Mouse (Mus musculus): Measurements from ENCODE around the gene Oxct1. TPM values are rescaled to one million over a fixed set of nuclear protein-coding genes. Genes with fewer than 3 reads are reported as not detected.

Gene Oxct1
- polyA plus RNA-seq, 1 experiment from 2014 or later, result 323 TPM

DNA sequence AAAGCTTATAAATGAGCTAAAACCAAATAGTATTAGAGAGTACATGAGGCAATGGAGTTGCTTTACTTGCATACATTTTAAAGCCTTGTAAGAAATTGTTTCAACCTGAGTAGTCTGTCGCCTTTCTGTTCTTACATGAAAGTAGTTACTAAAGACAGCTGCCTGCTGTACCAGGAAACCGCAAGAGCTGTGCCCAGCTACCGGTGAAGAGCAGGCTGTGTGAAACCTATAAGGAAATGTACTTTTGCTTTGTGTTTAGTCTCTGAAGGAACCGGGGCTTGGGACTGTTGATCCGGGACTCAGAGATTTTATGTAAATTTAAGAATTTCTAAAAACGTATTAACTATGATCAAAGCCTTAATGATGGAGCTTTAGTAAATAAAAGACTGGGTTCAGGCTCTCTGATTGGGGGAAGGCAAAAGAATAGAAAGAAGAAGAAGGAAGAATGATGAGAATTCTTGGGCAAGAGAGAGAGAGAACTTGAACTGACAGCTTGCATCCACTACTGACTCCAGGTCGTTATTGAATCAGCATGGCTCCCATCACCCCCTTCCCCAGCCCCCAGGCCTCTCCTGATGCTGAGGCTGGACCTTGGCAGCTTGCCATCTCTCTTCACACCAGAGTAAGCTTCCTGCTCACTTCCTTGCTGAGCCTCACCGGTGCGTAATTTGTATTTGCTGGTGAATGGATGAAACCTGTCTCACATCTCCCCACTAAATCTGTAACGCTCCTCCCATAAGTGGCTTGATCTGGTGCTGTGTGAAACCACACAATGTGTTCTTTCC is 59.6 kb downstream of the Oxct1 start:
- H3K4me3 ChIP-seq (ENCODE audit: low read length), result no peak overlapping the region
- WGBS, result 78% methylated on average over 10 of the region's 10 CpGs
- ATAC-seq (replicated peaks; ENCODE audit: extremely low read depth, insufficient read depth, low FRiP score), result no peak; the same call in 1 of the 2 replicates
- H3K9ac ChIP-seq (ENCODE audit: low read length), result no peak overlapping the region
- no peaks in the 10 kb centered on the region for H3K4me1 ChIP-seq (ENCODE audit: control insufficient read depth, insufficient read depth, low read length)
- H3K27ac ChIP-seq (ENCODE audit: low read length), result no peak overlapping the region
- H3K27me3 ChIP-seq (ENCODE audit: control insufficient read depth, insufficient read depth, low read length), result no peaks in the 10 kb centered on the region
- H3K4me2 ChIP-seq (ENCODE audit: low read depth, low read length), result no peak overlapping the region
- no peaks in the 10 kb centered on the region for H3K9me3 ChIP-seq (replicated peaks; ENCODE audit: control insufficient read depth, low read length)
- peaks cover 6% of the 10 kb centered on the region; the same call in 1 of the 2 replicates for H3K36me3 ChIP-seq (ENCODE audit: control insufficient read depth, insufficient read depth)

DNA sequence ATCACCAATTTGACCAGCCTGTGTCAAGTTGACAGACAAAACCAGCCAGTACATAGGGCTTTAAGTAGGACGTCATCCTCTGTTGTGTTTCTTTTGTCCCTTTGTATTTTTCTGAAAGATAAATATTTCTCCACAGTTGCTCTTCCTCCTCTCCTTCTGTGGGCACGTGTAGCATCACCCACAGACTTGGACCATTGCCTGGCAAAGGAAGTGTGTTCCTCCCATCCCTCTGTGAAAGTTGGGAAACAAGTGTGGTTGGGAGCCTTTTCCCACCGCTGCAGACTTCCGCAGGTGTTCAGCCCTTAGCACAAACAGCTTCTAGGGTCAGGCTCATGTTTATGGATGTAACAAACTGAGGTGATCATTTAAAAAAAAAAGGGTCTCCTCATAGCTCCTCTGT is 61.3 kb downstream of the Oxct1 start:
- H3K9me3 ChIP-seq (replicated peaks; ENCODE audit: control insufficient read depth, low read length), result no peaks in the 10 kb centered on the region
- 79% methylated on average over 4 of the region's 4 CpGs for WGBS

DNA sequence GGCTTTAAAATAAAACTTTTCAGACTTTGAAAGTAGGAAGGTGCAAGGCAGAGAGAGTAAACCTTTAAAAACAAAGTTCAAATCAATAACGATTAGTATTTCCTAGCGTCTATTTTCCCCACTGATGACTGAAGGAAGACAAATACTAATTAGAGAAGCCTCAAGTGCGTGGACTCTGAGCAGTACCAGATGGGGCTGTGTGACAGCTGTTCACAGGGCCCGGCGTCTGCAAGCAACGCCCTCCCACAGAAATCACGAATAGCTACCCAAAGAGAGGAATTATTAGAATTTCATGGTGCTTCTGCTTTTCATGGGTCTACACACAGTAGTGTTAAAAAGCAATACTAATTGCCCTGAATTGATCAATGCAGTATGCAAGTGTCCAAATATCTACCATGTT is 61.7 kb downstream of the Oxct1 start:
- no peak overlapping the region for H3K4me3 ChIP-seq (ENCODE audit: low read length)
- no peak overlapping the region for H3K27ac ChIP-seq (ENCODE audit: low read length)
- H3K27me3 ChIP-seq (ENCODE audit: control insufficient read depth, insufficient read depth, low read length), result no peaks in the 10 kb centered on the region
- no peaks in the 10 kb centered on the region for H3K4me1 ChIP-seq (ENCODE audit: control insufficient read depth, insufficient read depth, low read length)
- H3K9me3 ChIP-seq (replicated peaks; ENCODE audit: control insufficient read depth, low read length), result no peaks in the 10 kb centered on the region
- ATAC-seq (replicated peaks; ENCODE audit: extremely low read depth, insufficient read depth, low FRiP score), result no peak
- 74% methylated on average over 7 of the region's 7 CpGs for WGBS
- no peak overlapping the region for H3K9ac ChIP-seq (ENCODE audit: low read length)
- peaks cover 6% of the 10 kb centered on the region; the same call in 1 of the 2 replicates for H3K36me3 ChIP-seq (ENCODE audit: control insufficient read depth, insufficient read depth)
- H3K4me2 ChIP-seq (ENCODE audit: low read depth, low read length), result no peak overlapping the region

More for the DNA sequence above, 61.3 kb downstream of the Oxct1 start:
- no peaks in the 10 kb centered on the region for H3K27me3 ChIP-seq (ENCODE audit: control insufficient read depth, insufficient read depth, low read length)
- no peak overlapping the region for H3K27ac ChIP-seq (ENCODE audit: low read length)
- H3K4me2 ChIP-seq (ENCODE audit: low read depth, low read length), result no peak overlapping the region
- H3K4me1 ChIP-seq (ENCODE audit: control insufficient read depth, insufficient read depth, low read length), result no peaks in the 10 kb centered on the region
- no peak for ATAC-seq (replicated peaks; ENCODE audit: extremely low read depth, insufficient read depth, low FRiP score)
- H3K36me3 ChIP-seq (ENCODE audit: control insufficient read depth, insufficient read depth), result peaks cover 4% of the 10 kb centered on the region; the same call in 1 of the 2 replicates
- no peak overlapping the region for H3K4me3 ChIP-seq (ENCODE audit: low read length)
- no peak overlapping the region for H3K9ac ChIP-seq (ENCODE audit: low read length)

DNA sequence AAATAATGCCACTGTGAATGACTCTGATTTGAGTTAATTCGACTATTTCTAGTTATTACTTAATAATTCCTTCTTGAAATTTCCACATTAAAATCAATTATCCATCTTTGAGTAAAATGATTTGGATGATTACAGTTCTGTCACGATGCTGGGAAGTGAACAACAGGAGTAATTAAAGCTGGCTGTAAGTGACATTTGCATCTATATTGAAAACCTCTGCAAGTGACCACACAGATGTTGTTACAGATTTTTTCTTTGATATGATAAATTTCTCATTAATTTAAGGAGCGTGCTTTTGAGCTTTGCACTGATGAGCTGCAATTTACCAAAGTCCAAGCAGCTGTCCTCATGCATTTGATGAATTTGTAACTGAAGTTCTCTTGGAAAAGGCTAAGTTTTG is 64.4 kb downstream of the Oxct1 start:
- no peak for ATAC-seq (replicated peaks; ENCODE audit: extremely low read depth, insufficient read depth, low FRiP score)
- no peak overlapping the region for H3K4me2 ChIP-seq (ENCODE audit: low read depth, low read length)
- peaks cover 16% of the 10 kb centered on the region; the same call in 1 of the 2 replicates for H3K36me3 ChIP-seq (ENCODE audit: control insufficient read depth, insufficient read depth)
- H3K9me3 ChIP-seq (replicated peaks; ENCODE audit: control insufficient read depth, low read length), result no peaks in the 10 kb centered on the region
- no peaks in the 10 kb centered on the region for H3K4me1 ChIP-seq (ENCODE audit: control insufficient read depth, insufficient read depth, low read length)
- no peak overlapping the region for H3K9ac ChIP-seq (ENCODE audit: low read length)
- 76% methylated on average over 3 of the region's 3 CpGs for WGBS
- no peaks in the 10 kb centered on the region for H3K27me3 ChIP-seq (ENCODE audit: control insufficient read depth, insufficient read depth, low read length)
- H3K27ac ChIP-seq (ENCODE audit: low read length), result no peak overlapping the region
- H3K4me3 ChIP-seq (ENCODE audit: low read length), result no peak overlapping the region

DNA sequence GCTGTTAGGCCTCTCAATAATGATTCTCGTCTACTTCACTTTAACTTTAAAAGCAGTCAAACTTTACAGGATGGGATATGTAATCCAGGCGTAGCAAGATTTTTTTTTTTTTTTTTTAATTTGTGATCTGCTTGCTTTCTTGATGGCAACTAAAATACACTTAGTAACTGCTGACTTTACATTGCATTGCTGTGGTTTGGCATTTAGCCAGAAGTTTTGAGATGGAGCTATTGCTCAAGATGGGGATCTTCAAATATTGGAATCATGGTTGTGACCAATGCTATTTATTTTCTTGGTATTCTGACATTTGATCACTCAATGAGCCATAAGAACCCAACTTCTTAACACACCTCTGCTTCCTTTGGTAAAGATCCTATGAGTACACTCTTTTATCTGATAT is 66.4 kb downstream of the Oxct1 start:
- WGBS, result 84% methylated on average over 2 of the region's 2 CpGs
- peaks cover 18% of the 10 kb centered on the region; the same call in 1 of the 2 replicates for H3K36me3 ChIP-seq (ENCODE audit: control insufficient read depth, insufficient read depth)

DNA sequence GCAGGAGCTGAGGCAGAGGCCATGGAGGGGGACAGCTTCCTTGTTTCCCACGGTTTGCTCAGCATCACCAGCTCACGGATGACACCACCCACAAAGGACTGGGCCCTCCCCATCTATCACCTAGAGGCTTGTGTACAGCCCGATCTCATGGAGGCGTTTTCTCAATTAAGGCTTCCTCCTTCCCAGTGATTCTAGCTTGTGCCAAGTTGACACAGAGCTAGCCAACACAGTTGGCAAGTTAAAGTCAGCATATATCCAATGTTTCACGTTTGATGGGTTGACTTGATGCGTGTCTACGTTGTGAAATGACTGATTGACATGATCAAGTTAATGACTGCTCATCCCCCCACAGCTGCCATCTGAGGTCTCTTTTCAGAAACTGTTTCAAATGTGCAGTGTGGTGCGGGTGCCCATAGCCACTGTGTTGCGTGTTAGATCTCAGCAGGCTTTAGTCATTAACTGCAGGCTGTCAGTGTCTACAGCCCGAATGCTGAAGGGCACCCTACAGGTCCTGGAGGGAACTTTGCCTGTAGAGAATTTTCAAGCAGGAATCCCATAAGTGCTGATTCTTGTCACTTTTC is 74.2 kb downstream of the Oxct1 start:
- no peaks in the 10 kb centered on the region for H3K27me3 ChIP-seq (ENCODE audit: control insufficient read depth, insufficient read depth, low read length)
- no peak overlapping the region for H3K4me3 ChIP-seq (ENCODE audit: low read length)
- H3K4me2 ChIP-seq (ENCODE audit: low read depth, low read length), result no peak overlapping the region
- WGBS, result 91% methylated on average over 10 of the region's 10 CpGs
- peaks cover 6% of the 10 kb centered on the region for H3K4me1 ChIP-seq (ENCODE audit: control insufficient read depth, insufficient read depth, low read length)
- no peak overlapping the region for H3K27ac ChIP-seq (ENCODE audit: low read length)
- no peak overlapping the region for H3K9ac ChIP-seq (ENCODE audit: low read length)
- H3K36me3 ChIP-seq (ENCODE audit: control insufficient read depth, insufficient read depth), result peaks cover 33% of the 10 kb centered on the region
- no peak for ATAC-seq (replicated peaks; ENCODE audit: extremely low read depth, insufficient read depth, low FRiP score)
- no peaks in the 10 kb centered on the region for H3K9me3 ChIP-seq (replicated peaks; ENCODE audit: control insufficient read depth, low read length)

More for the DNA sequence above, 66.4 kb downstream of the Oxct1 start:
- H3K4me2 ChIP-seq (ENCODE audit: low read depth, low read length), result no peak overlapping the region
- no peaks in the 10 kb centered on the region for H3K4me1 ChIP-seq (ENCODE audit: control insufficient read depth, insufficient read depth, low read length)
- H3K27ac ChIP-seq (ENCODE audit: low read length), result no peak overlapping the region
- ATAC-seq (replicated peaks; ENCODE audit: extremely low read depth, insufficient read depth, low FRiP score), result no peak
- H3K9me3 ChIP-seq (replicated peaks; ENCODE audit: control insufficient read depth, low read length), result no peaks in the 10 kb centered on the region
- H3K27me3 ChIP-seq (ENCODE audit: control insufficient read depth, insufficient read depth, low read length), result no peaks in the 10 kb centered on the region
- no peak overlapping the region for H3K9ac ChIP-seq (ENCODE audit: low read length)
- no peak overlapping the region for H3K4me3 ChIP-seq (ENCODE audit: low read length)

DNA sequence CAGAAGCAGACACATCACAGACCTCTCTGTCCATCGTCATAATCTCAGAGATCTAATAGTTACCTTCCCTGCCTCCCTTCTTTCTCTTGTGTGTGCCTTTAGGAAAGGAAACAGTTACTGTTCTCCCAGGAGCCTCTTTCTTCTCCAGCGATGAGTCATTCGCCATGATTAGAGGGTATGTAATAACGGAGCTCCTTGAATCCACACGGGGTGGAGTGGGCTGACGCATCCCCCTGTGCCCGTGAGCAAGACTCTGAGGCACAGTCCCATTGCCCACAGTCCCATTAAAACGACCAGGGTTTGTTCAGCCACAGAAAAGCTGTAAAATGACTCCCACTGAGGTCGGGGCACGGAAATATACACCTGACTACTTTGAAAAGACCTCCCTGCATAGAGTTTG is 74.8 kb downstream of the Oxct1 start:
- Histone ChIP-seq H3K9me3 (replicated peaks; ENCODE audit: control insufficient read depth, low read length) (no peaks in the 10 kb centered on the region), H3K27me3 (ENCODE audit: control insufficient read depth, insufficient read depth, low read length) (no peaks in the 10 kb centered on the region), H3K36me3 (ENCODE audit: control insufficient read depth, insufficient read depth) (peaks cover 32% of the 10 kb centered on the region), H3K27ac (ENCODE audit: low read length) (no peak overlapping the region), H3K4me1 (ENCODE audit: control insufficient read depth, insufficient read depth, low read length) (peaks cover 6% of the 10 kb centered on the region), H3K4me2 (ENCODE audit: low read depth, low read length) (no peak overlapping the region), H3K9ac (ENCODE audit: low read length) (no peak overlapping the region), H3K4me3 (ENCODE audit: low read length) (no peak overlapping the region)
- WGBS, result 79% methylated on average over 10 of the region's 10 CpGs
- ATAC-seq (replicated peaks; ENCODE audit: extremely low read depth, insufficient read depth, low FRiP score), result no peak

DNA sequence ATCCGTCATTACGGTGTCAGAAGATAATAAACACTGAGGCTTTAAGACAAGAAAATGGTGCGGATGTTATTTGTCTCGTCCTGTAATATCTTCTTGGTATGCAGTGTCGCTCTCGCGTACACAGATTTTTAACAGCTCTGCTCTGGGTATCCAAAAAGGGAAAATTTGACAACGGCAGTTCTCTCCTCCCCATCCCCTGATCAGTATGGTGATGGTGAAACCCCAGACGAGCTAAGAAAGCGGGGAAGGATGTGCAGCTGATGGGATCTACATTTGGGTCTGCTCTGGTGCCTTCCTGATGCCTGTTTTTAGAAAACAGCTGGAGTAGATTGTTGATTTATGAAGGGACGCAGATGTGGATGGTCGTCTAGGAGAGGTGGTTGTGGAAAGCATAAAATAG is 78.1 kb downstream of the Oxct1 start:
- H3K4me1 ChIP-seq (ENCODE audit: control insufficient read depth, insufficient read depth, low read length), result no peaks in the 10 kb centered on the region
- no peaks in the 10 kb centered on the region for H3K27me3 ChIP-seq (ENCODE audit: control insufficient read depth, insufficient read depth, low read length)
- 75% methylated on average over 12 of the region's 12 CpGs for WGBS
- H3K27ac ChIP-seq (ENCODE audit: low read length), result no peak overlapping the region
- H3K4me3 ChIP-seq (ENCODE audit: low read length), result no peak overlapping the region
- H3K4me2 ChIP-seq (ENCODE audit: low read depth, low read length), result no peak overlapping the region
- H3K9me3 ChIP-seq (replicated peaks; ENCODE audit: control insufficient read depth, low read length), result no peaks in the 10 kb centered on the region
- no peak for ATAC-seq (replicated peaks; ENCODE audit: extremely low read depth, insufficient read depth, low FRiP score)
- H3K9ac ChIP-seq (ENCODE audit: low read length), result no peak overlapping the region
- H3K36me3 ChIP-seq (ENCODE audit: control insufficient read depth, insufficient read depth), result peaks cover 28% of the 10 kb centered on the region

DNA sequence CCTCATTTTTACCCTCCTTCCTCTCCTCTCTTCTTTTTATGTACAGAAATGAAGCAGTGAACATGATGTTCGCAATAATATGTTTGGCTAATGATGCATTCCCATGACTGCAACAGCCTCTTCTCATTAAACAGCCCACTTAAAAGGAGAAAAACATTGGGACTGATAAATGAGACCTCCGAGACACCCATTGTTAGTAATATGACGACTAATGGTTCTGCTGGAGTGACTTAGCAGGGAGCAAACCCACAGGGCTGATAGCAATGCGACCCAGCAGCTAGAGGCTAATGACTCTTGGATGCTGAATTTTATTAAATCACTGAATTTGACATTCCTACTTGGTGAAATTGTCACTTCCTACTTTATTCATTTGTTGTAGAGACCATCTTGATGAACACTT is 79.3 kb downstream of the Oxct1 start:
- H3K9me3 ChIP-seq (replicated peaks; ENCODE audit: control insufficient read depth, low read length), result no peaks in the 10 kb centered on the region
- no peak overlapping the region for H3K4me2 ChIP-seq (ENCODE audit: low read depth, low read length)
- no peak for ATAC-seq (replicated peaks; ENCODE audit: extremely low read depth, insufficient read depth, low FRiP score)
- H3K4me1 ChIP-seq (ENCODE audit: control insufficient read depth, insufficient read depth, low read length), result no peaks in the 10 kb centered on the region
- H3K27me3 ChIP-seq (ENCODE audit: control insufficient read depth, insufficient read depth, low read length), result no peaks in the 10 kb centered on the region
- no peak overlapping the region for H3K27ac ChIP-seq (ENCODE audit: low read length)
- H3K9ac ChIP-seq (ENCODE audit: low read length), result no peak overlapping the region
- peaks cover 20% of the 10 kb centered on the region for H3K36me3 ChIP-seq (ENCODE audit: control insufficient read depth, insufficient read depth)
- 70% methylated on average over 4 of the region's 4 CpGs for WGBS
- H3K4me3 ChIP-seq (ENCODE audit: low read length), result no peak overlapping the region
